Mouse (Mus musculus) embryonic fibroblast, embryonic 13.5 days (primary cell): ENCODE results near the gene Dtnb.

Source experiments
- CTCF ChIP-seq: IDR thresholded peaks from 2 replicates; pipeline ENCODE4 v1.5.1; 2011; ENCODE audit warnings: mild to moderate bottlenecking, control low read depth, low read length, moderate library complexity, borderline replicate concordance; ENCODE audit not compliant: insufficient read depth
- POLR2A ChIP-seq: IDR thresholded peaks from 2 replicates; pipeline ENCODE4 v1.6.1; 2011; ENCODE audit warnings: low read depth, mild to moderate bottlenecking, control low read depth, low read length, moderate library complexity

GRCm38 (mm10) chr12:3784729-3785128 lies 212.5 kb downstream of the Dtnb start:
- no peak for TF ChIP-seq CTCF
- no peak for TF ChIP-seq POLR2A
